Mouse (Mus musculus) MEL (cell line): ENCODE measurements at regions not wholly inside any gene's neighbourhood (a gene's known extent, or its start where the extent isn't known, plus 50 kb on each side); places are given as distances from the start of the nearest gene placed in this dataset.

Source experiments
- DNase-seq: peaks from one replicate; pipeline ENCODE4 v3.0.0; 2011; ENCODE audit warnings: low read depth, low spot score
- H3K27ac ChIP-seq: 2 replicates; pipeline ENCODE4 v1.5.1; 2012; ENCODE audit warnings: low read depth, mild to moderate bottlenecking, control low read depth, low read length, moderate library complexity; ENCODE audit not compliant: control insufficient read depth
- H3K27me3 ChIP-seq, 2 experiments: fragments of 150-350 bp in 1 of 2; sonication (generic) in 1 of 2; 2 replicates each; pipeline ENCODE4 v1.6.1; 2012; ENCODE audit warnings: low read length in 2 of 2, mild to moderate bottlenecking in 2 of 2, improper control_type of control experiment in 1 of 2, moderate library complexity in 1 of 2; ENCODE audit not compliant: insufficient read depth in 2 of 2, control insufficient read depth in 1 of 2
- H3K36me3 ChIP-seq, 2 experiments: 2 replicates each; pipeline ENCODE4 v1.6.1; 2012 to 2014; ENCODE audit warnings: low read length in 2 of 2, improper control_type of control experiment in 1 of 2, inconsistent platforms in 1 of 2, mild to moderate bottlenecking in 1 of 2; ENCODE audit not compliant: insufficient read depth in 2 of 2, control insufficient read depth in 1 of 2
- H3K4me1 ChIP-seq, 2 experiments: fragments of 150-350 bp in 1 of 2; sonication (generic) in 1 of 2; 2 replicates each; pipeline ENCODE4 v1.6.1; 2012; ENCODE audit warnings: low read length in 2 of 2, improper control_type of control experiment in 1 of 2, mild to moderate bottlenecking in 1 of 2; ENCODE audit not compliant: insufficient read depth in 2 of 2, control insufficient read depth in 1 of 2
- H3K4me3 ChIP-seq, 2 experiments: fragments of 150-350 bp in 1 of 2; sonication (generic) in 1 of 2; 2 replicates each; pipeline ENCODE4 v1.5.1; 2012; ENCODE audit warnings: low read depth in 2 of 2, low read length in 2 of 2, mild to moderate bottlenecking in 2 of 2, moderate library complexity in 2 of 2, control low read depth in 1 of 2, improper control_type of control experiment in 1 of 2; ENCODE audit not compliant: control insufficient read depth in 1 of 2, insufficient read depth in 1 of 2
- H3K79me2 ChIP-seq: 2 replicates; pipeline ENCODE4 v1.6.1; 2012; ENCODE audit warnings: mild to moderate bottlenecking, low read length, moderate library complexity; ENCODE audit not compliant: control insufficient read depth, poor library complexity, insufficient read depth
- H3K9ac ChIP-seq: 2 replicates; pipeline ENCODE4 v1.6.1; 2012; ENCODE audit warnings: low read depth, mild to moderate bottlenecking, control low read depth, low read length, moderate library complexity; ENCODE audit not compliant: control insufficient read depth, poor library complexity, severe bottlenecking
- H3K9me3 ChIP-seq: fragments of 150-350 bp; sonication (generic); replicated peaks from 2 replicates; pipeline ENCODE4 v1.6.1; 2012; ENCODE audit warnings: mild to moderate bottlenecking, low read length, improper control_type of control experiment, moderate library complexity; ENCODE audit not compliant: insufficient read depth
- ELF1 ChIP-seq: IDR thresholded peaks from 2 replicates; pipeline ENCODE4 v1.6.1; 2014; ENCODE audit warnings: low read depth, mild to moderate bottlenecking, inconsistent platforms, low read length, improper control_type of control experiment, moderate library complexity
- GABPA ChIP-seq: IDR thresholded peaks from 2 replicates; pipeline ENCODE4 v1.6.1; 2012; ENCODE audit warnings: low read depth, mild to moderate bottlenecking, inconsistent platforms, low read length, improper control_type of control experiment, moderate library complexity
- GATA1 ChIP-seq: IDR thresholded peaks from 2 replicates; pipeline ENCODE4 v1.6.1; 2011; ENCODE audit warnings: low read depth, low read length, improper control_type of control experiment
- HCFC1 ChIP-seq: IDR thresholded peaks from 2 replicates; pipeline ENCODE4 v1.6.1; 2012; ENCODE audit warnings: low read depth, mild to moderate bottlenecking, inconsistent platforms, low read length, improper control_type of control experiment, moderate library complexity
- JUND ChIP-seq: IDR thresholded peaks from 2 replicates; pipeline ENCODE4 v1.6.1; 2011; ENCODE audit warnings: low read depth, mild to moderate bottlenecking, improper control_type of control experiment, low read length
- MAFK ChIP-seq: IDR thresholded peaks from 2 replicates; pipeline ENCODE4 v1.6.1; 2011; ENCODE audit warnings: low read depth, mild to moderate bottlenecking, low read length, improper control_type of control experiment, borderline replicate concordance
- MAX ChIP-seq: IDR thresholded peaks from 2 replicates; pipeline ENCODE4 v1.6.1; 2011; ENCODE audit warnings: low read length, improper control_type of control experiment
- MAZ ChIP-seq: IDR thresholded peaks from 2 replicates; pipeline ENCODE4 v1.6.1; 2012; ENCODE audit warnings: low read depth, mild to moderate bottlenecking, inconsistent platforms, low read length, improper control_type of control experiment
- NRF1 ChIP-seq: IDR thresholded peaks from 2 replicates; pipeline ENCODE4 v1.6.1; 2014; ENCODE audit warnings: low read depth, mild to moderate bottlenecking, inconsistent platforms, low read length, improper control_type of control experiment, moderate library complexity; ENCODE audit not compliant: poor library complexity, insufficient read depth, severe bottlenecking
- RCOR1 ChIP-seq: IDR thresholded peaks from 2 replicates; pipeline ENCODE4 v1.6.1; 2012; ENCODE audit warnings: low read depth, mild to moderate bottlenecking, inconsistent platforms, low read length, improper control_type of control experiment
- TAL1 ChIP-seq: IDR thresholded peaks from 2 replicates; pipeline ENCODE4 v1.6.1; 2012; ENCODE audit warnings: mild to moderate bottlenecking, inconsistent platforms, low read length, moderate library complexity, mixed read lengths
- TBP ChIP-seq: IDR thresholded peaks from 2 replicates; pipeline ENCODE4 v1.8.0; 2011; ENCODE audit warnings: low read depth, low read length, improper control_type of control experiment
- UBTF ChIP-seq: IDR thresholded peaks from 2 replicates; pipeline ENCODE4 v1.6.1; 2012; ENCODE audit warnings: low read depth, mild to moderate bottlenecking, inconsistent platforms, low read length, improper control_type of control experiment, moderate library complexity, borderline replicate concordance; ENCODE audit not compliant: insufficient read depth
- USF2 ChIP-seq, 2 experiments: IDR thresholded peaks; 2 replicates each; pipeline ENCODE4 v1.6.1; 2011 to 2012; ENCODE audit warnings: improper control_type of control experiment in 2 of 2, low read length in 2 of 2, borderline replicate concordance in 1 of 2, inconsistent platforms in 1 of 2, low read depth in 1 of 2, mild to moderate bottlenecking in 1 of 2; ENCODE audit not compliant: insufficient read depth in 1 of 2
- ZKSCAN1 ChIP-seq: IDR thresholded peaks from 2 replicates; pipeline ENCODE4 v1.6.1; 2012; ENCODE audit warnings: low read depth, mild to moderate bottlenecking, inconsistent platforms, low read length, improper control_type of control experiment, moderate library complexity
- ZNF384 ChIP-seq: IDR thresholded peaks from 2 replicates; pipeline ENCODE4 v1.6.1; 2012; ENCODE audit warnings: low read depth, mild to moderate bottlenecking, inconsistent platforms, low read length, improper control_type of control experiment

DNA sequence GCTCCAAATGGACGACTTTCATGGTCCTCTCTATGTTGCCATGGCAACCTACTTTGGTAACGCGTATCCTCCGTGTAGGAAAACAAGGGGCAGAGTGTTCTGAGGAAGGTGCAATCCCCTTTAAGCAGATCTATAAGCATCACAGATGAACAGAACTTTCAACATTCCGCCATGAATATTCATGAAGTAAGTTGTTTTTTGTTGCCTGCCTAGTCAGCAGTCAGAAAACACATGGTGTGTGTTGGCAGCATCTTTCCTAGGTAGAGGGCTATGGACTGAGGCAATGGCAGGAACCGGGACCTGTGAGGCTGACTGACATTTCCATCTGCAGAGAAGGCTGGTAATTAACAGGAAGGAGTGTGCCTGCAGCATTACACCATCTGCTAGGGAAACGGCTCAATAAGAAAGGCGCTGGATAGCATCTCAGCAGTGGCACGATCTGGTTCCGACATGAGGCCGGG lies 544.0 kb downstream of the Rnf144a start:
- no peaks in the 10 kb centered on the region for H3K36me3 ChIP-seq
- H3K27me3 ChIP-seq, result no peaks in the 10 kb centered on the region
- TF ChIP-seq HCFC1 (no peak), MAZ (no peak), TAL1 (no peak), NRF1 (no peak), TBP (no peak), ZNF384 (no peak), RCOR1 (no peak), GATA1 (no peak), JUND (no peak), MAX (no peak)
- TF ChIP-seq, all 39 proteins: peak for 0
- DNase-seq, result no peak
- Histone ChIP-seq H3K27ac (no peak overlapping the region), H3K9ac (no peak overlapping the region), H3K4me3 (no peak overlapping the region), H3K79me2 (no peaks in the 10 kb centered on the region), H3K4me1 (no peaks in the 10 kb centered on the region), H3K9me3 (no peaks in the 10 kb centered on the region)

DNA sequence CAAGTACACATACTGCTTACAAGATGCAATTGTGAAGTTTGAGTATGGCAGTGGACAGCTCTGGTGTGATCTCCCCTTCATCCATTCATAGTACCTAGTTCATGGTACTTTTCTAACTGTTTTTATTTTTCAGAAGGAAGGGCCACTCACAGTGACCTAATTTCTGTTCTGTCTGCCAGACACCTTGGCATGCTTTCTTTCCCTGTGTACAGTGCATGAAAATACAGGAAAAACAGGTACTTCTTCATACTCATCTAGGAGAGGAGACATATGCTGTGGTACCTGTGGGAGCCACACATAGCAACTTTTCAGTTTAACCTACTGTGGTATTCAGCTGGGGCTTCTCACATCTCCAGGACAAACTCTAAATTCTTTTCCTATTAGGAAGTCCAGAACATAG lies 545.2 kb downstream of the Rnf144a start:
- DNase-seq, result no peak
- H3K9ac ChIP-seq, result no peak overlapping the region
- TF ChIP-seq MAFK (no peak), RCOR1 (no peak), MAZ (no peak), USF2 (IDR thresholded peaks at IDR 0.05; ENCODE audit: borderline replicate concordance in 1 of 2, insufficient read depth in 1 of 2, low read depth in 1 of 2, low read length in 2 of 2) (no peak), ZKSCAN1 (no peak), GABPA (no peak), HCFC1 (no peak), ELF1 (no peak), UBTF (no peak)

More for the DNA sequence above, 545.2 kb downstream of the Rnf144a start:
- Histone ChIP-seq H3K36me3 (no peaks in the 10 kb centered on the region), H3K9me3 (no peaks in the 10 kb centered on the region), H3K27me3 (no peaks in the 10 kb centered on the region), H3K79me2 (no peaks in the 10 kb centered on the region), H3K4me1 (no peaks in the 10 kb centered on the region), H3K27ac (no peak overlapping the region), H3K4me3 (no peak overlapping the region)
